Mouse (Mus musculus): ENCODE data around the gene Hnf4a. TPM values are rescaled to one million over a fixed set of nuclear protein-coding genes. Genes with fewer than 3 reads are reported as not detected.
A peak's percentile ranks its signal among the peaks of the same experiment; 100 is the strongest.

Gene Hnf4a
- total and polyA plus RNA-seq, 2 experiments from 2014 or later = 0.05 TPM; not detected in 1

DNA sequence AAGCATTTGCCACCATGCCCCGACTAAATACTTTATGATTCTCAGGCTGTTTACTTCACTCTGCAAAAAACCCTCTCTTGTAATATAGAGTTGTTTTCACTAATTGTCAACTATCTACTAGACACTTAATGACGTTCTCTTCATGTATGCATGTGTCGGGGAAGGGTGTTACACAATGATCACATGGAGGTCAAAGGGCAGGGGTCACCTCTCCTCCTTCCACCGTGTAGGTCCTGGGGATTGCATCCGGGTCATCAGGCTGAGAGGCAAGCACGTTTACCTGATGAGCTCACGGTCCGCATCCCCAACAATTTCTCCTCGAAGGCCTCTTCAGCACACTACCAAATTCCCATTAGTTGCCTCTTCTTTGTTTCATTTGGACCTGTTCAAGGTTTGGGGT lies 26.6 kb downstream of the Hnf4a start:
- Histone ChIP-seq H3K27ac (no peak overlapping the region), H3K9me3 (ENCODE audit: low read length) (no peaks in the 10 kb centered on the region), H3K9ac (replicated peaks; ENCODE audit: low read length) (no peak overlapping the region), H3K27me3 (ENCODE audit: insufficient read depth, low read length) (no peaks in the 10 kb centered on the region), H3K36me3 (ENCODE audit: insufficient read depth, low read length) (no peaks in the 10 kb centered on the region), H3K4me1 (ENCODE audit: insufficient read depth, low read length) (no peaks in the 10 kb centered on the region), H3K4me3 (ENCODE audit: low read length) (no peak overlapping the region), H3K4me2 (ENCODE audit: low read depth, low read length) (no peak overlapping the region)
- no peak for TF ChIP-seq CTCF (IDR thresholded peaks at IDR 0.05; ENCODE audit: low read depth)
- ATAC-seq (no peak), DNase-seq (ENCODE audit: low spot score) (no peak)
- WGBS = 85% methylated on average over 9 of the region's 9 CpGs

DNA sequence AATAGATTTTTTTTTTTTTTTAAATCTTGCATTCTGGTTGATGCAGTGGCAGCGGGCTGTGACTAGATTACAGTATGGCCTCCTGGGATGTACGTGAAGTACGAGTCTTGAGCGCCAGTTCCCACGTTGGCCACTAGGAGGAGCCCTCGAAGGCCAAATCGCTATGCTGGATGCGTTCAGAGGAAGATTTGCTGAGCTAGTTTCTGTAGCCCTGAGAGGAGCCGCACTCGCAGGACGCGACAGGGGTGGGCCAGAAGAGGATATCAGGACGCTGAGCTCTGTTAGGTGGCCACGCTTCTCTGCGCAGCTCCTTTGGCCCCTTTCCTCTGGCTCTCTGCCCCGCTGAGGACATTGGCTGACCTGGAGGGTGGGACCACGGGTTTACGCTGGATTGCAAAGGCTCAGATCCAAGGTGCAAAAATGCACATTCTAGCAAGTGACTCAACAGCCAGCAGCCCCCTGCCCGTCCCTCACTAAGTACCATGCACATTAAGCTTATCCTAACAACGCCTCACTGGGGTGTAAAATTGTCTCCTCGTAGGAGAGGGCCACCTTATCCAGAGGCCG lies 28.4 kb downstream of the Hnf4a start:
- no peaks in the 10 kb centered on the region for H3K27me3 ChIP-seq (ENCODE audit: insufficient read depth, low read length)
- WGBS = 10% methylated on average over 22 of the region's 22 CpGs
- H3K36me3 ChIP-seq (ENCODE audit: insufficient read depth, low read length) = no peaks in the 10 kb centered on the region
- ATAC-seq (peak; percentile 88), DNase-seq (ENCODE audit: low spot score) (peak; percentile 95)
- TF ChIP-seq CTCF (IDR thresholded peaks at IDR 0.05; ENCODE audit: low read depth) = peak; percentile 98
- H3K9me3 ChIP-seq (ENCODE audit: low read length) = no peaks in the 10 kb centered on the region
- H3K4me3 ChIP-seq (ENCODE audit: low read length) = peak overlapping the region; percentile 27
- H3K9ac ChIP-seq (replicated peaks; ENCODE audit: low read length) = peak overlapping the region; percentile 33
- no peaks in the 10 kb centered on the region for H3K4me1 ChIP-seq (ENCODE audit: insufficient read depth, low read length)
- H3K4me2 ChIP-seq (ENCODE audit: low read depth, low read length) = peak overlapping the region; percentile 63
- peak overlapping the region; percentile 37 for H3K27ac ChIP-seq

DNA sequence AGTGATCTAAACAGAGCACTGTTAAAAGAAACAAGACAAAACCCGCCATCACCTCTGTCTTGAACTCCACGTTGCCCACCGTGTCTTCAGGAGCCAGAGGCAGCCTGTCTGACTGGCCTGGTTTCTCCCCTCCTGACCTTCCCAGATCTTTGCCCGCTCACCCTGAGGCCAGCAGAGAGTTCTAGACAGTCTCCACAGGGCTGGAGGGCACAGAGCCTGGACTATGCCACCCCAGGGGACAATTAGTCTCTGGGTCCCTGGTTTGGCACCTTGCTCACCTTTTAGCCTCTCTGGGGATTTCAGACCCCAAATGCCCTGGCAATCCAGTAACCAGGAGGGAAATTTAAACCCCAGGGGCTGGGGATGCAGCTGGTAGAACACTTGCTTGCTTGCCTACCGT lies 30.8 kb downstream of the Hnf4a start:
- Histone ChIP-seq H3K27me3 (ENCODE audit: insufficient read depth, low read length) (no peaks in the 10 kb centered on the region), H3K36me3 (ENCODE audit: insufficient read depth, low read length) (no peaks in the 10 kb centered on the region), H3K9me3 (ENCODE audit: low read length) (no peaks in the 10 kb centered on the region), H3K9ac (replicated peaks; ENCODE audit: low read length) (no peak overlapping the region), H3K27ac (no peak overlapping the region), H3K4me3 (ENCODE audit: low read length) (no peak overlapping the region), H3K4me1 (ENCODE audit: insufficient read depth, low read length) (no peaks in the 10 kb centered on the region), H3K4me2 (ENCODE audit: low read depth, low read length) (no peak overlapping the region)
- DNase-seq (ENCODE audit: low spot score) = no peak
- ATAC-seq = no peak
- 84% methylated on average over 5 of the region's 5 CpGs for WGBS
- no peak for TF ChIP-seq CTCF (IDR thresholded peaks at IDR 0.05; ENCODE audit: low read depth)

DNA sequence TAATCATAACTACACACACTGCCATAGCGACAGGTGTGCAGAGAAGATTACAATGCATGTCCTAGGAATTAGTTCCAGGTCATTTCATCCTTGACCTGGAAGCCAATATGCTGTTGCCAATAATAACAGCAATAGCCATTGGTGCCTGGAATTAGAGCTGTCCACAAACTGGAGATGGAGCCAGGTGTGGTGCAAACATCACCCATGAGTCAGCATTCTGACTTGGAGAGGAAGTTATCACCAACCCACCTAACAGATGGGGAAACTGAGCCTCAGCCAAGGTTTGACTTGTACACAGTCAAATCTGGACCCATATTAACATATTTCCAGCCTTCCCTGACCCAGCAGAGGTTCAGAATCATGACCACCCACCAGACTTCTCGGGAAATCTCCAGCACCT lies 31.8 kb downstream of the Hnf4a start:
- 90% methylated on average over 2 of the region's 2 CpGs for WGBS
- Histone ChIP-seq H3K4me1 (ENCODE audit: insufficient read depth, low read length) (no peaks in the 10 kb centered on the region), H3K36me3 (ENCODE audit: insufficient read depth, low read length) (no peaks in the 10 kb centered on the region), H3K27ac (no peak overlapping the region), H3K9me3 (ENCODE audit: low read length) (no peaks in the 10 kb centered on the region), H3K9ac (replicated peaks; ENCODE audit: low read length) (no peak overlapping the region), H3K4me3 (ENCODE audit: low read length) (no peak overlapping the region), H3K27me3 (ENCODE audit: insufficient read depth, low read length) (no peaks in the 10 kb centered on the region), H3K4me2 (ENCODE audit: low read depth, low read length) (no peak overlapping the region)
- ATAC-seq (no peak), DNase-seq (ENCODE audit: low spot score) (no peak)
- no peak for TF ChIP-seq CTCF (IDR thresholded peaks at IDR 0.05; ENCODE audit: low read depth)

DNA sequence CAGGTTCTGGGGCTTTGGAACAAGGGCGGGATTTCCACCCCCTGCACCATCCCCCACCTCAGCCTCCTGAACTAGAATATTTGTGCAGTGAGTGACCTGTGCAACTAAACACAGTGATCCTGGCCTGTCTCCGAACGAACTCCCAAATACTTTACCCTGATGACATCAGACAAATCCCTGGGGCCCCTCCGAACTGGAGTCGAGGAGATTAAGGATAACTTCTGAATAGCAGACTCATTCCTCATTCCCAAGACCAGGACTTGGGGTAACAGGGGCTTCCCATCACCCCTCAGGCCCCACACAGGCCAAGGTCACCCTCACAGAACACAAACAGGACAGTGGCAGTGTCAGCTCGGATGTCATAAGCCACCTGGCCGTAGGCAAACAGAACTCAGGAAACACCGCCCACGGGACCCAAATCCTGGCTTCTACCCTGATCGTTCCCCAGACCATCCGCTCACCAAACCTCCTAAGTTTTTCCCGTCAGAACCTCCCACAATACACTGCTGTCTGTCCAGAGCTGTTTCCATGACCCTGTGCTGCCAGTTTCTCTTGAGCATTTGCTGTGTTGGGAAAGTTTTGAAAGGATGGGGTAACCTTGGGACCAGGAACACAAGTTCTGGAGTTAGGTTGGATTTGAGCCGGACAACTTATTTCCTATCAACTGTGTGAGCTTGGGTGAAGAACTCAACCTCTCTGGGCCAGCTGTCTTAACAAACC lies 32.9 kb downstream of the Hnf4a start:
- Histone ChIP-seq H3K4me1 (ENCODE audit: insufficient read depth, low read length) (no peaks in the 10 kb centered on the region), H3K36me3 (ENCODE audit: insufficient read depth, low read length) (no peaks in the 10 kb centered on the region), H3K4me2 (ENCODE audit: low read depth, low read length) (no peak overlapping the region), H3K27ac (no peak overlapping the region), H3K9ac (replicated peaks; ENCODE audit: low read length) (no peak overlapping the region), H3K4me3 (ENCODE audit: low read length) (no peak overlapping the region), H3K27me3 (ENCODE audit: insufficient read depth, low read length) (no peaks in the 10 kb centered on the region), H3K9me3 (ENCODE audit: low read length) (no peaks in the 10 kb centered on the region)
- WGBS = 85% methylated on average over 13 of the region's 13 CpGs
- TF ChIP-seq CTCF (IDR thresholded peaks at IDR 0.05; ENCODE audit: low read depth) = no peak
- no peak for ATAC-seq
- DNase-seq (ENCODE audit: low spot score) = no peak

DNA sequence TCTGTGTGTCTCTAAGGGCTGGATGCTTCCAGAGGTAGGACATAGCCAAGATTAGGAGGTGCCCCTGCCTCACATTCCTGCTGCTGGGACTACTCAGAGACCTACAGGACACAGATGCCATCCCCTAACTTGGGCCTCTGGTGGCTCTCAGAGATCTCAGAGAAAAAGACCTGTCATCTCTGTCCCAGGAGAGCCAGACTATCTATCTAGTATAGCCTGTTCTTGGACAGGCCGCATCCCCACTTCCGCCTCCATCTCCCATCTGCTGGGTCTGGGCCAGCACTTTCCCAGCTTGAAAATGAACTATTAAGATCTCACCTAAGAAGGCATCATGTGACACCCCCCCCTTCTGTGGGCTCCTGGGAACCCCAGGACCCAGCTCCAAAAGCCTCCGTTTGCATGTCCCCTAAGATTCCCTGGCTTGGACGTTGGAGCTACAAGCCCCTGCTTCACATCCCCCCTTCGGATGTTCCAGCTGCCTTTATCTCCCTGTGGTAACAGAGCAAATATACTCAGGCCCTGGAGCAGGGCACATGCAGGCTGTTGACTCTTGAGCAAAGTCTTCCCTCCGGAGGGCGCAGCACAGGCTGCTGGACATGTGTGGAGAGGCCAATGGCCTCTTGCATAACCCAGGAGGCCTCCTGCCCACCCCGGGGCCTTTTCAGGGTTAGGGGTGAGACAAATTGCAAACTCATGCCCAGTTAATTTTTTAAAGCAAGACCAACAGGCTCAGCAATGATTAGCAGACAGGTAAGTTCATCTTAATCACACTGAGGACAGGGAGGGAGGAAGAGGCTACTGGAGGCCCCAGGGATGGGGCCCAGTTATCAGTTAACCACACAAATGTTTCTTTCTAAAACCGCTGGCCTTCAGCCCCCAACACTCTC lies 33.9 kb downstream of the Hnf4a start:
- no peaks in the 10 kb centered on the region for H3K27me3 ChIP-seq (ENCODE audit: insufficient read depth, low read length)
- 80% methylated on average over 9 of the region's 9 CpGs for WGBS

More for the DNA sequence above, 33.9 kb downstream of the Hnf4a start:
- H3K4me1 ChIP-seq (ENCODE audit: insufficient read depth, low read length) = no peaks in the 10 kb centered on the region
- no peak overlapping the region for H3K4me3 ChIP-seq (ENCODE audit: low read length)
- no peak overlapping the region for H3K9ac ChIP-seq (replicated peaks; ENCODE audit: low read length)
- H3K9me3 ChIP-seq (ENCODE audit: low read length) = no peaks in the 10 kb centered on the region
- no peak for DNase-seq (ENCODE audit: low spot score)
- no peak overlapping the region for H3K27ac ChIP-seq
- no peak overlapping the region for H3K4me2 ChIP-seq (ENCODE audit: low read depth, low read length)
- no peak for TF ChIP-seq CTCF (IDR thresholded peaks at IDR 0.05; ENCODE audit: low read depth)
- H3K36me3 ChIP-seq (ENCODE audit: insufficient read depth, low read length) = no peaks in the 10 kb centered on the region
- no peak for ATAC-seq
